Mouse (Mus musculus) kidney, adult 18-20 months (tissue): ENCODE measurements around the gene Dnah2.

Experiments
- DNase-seq: peaks from one replicate; pipeline ENCODE4 v3.0.0; 2021

Gene Dnah2

DNA sequence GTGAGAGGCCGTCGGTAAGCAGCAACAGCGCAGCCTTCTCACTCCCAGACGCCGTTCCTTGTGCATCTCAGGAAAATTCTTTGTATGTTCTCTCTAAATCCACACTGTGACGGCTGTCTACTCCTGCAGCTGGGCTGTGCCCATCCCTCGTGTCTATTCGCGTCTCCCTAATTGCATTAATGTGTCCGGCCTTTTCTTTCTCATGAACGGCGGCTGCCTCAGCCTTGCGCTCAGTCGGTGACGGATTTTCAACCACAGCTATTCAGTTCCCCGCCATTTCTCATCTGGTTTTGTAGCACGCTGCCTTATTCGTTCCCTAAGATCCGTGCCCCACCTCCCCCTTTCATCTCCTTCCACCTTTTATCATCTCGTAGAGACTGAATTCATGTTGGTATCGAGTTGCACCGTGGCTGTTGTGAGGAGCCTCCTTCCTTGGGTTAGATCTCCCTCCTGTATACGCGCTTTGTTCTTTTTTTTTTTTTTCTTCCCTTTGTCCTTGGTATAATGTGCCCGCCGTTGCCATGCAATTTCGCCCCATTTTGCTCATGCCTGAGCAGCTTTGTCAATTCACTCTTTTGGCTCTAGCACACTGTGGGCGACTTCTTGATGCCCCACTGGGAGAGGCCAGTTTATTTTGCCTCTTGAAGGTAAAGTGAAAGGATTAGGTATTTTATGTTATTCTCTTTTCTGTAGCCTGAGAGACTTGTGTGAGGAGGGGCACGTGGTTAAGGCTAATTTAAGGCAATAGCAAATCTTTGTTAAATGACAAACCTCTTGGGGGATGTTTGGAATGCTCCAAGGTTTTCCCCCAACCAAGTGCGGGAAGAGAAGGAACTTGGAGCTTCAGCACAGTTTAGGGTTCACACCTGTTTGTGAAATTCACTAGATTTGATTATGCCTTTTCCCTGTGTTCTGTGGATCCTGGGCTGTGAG, 21.5 kb downstream of the Dnah2 start:
- DNase-seq = no peak

GRCm38 (mm10) chr11:69526631-69527030, 22.3 kb downstream of the Dnah2 start:
- no peak for DNase-seq

DNA sequence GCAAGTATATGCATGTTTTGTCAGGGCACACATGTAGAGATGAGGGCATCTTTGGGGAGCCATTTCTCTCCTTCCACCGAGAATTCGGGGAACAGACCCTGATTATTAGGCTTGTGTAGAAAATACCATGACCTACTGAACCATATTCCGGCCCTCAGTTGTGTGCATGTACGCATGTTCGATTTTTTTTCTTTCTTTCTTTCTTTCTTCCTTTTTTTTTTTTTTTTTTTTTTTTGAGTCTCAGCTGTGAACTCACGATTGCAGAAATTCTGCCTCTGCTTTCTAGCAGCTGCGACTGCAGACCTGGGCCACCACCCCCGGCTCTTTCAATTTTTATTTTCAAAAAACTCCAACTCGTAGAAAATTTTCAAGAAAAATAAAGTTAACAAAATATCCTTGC, 23.2 kb downstream of the Dnah2 start:
- no peak for DNase-seq

- DNase-seq = no peak
Measured at GRCm38 (mm10) chr11:69523651-69524050, 25.3 kb downstream of the Dnah2 start.

GRCm38 (mm10) chr11:69521526-69522149, 27.3 kb downstream of the Dnah2 start:
- no peak for DNase-seq

GRCm38 (mm10) chr11:69519976-69520375, 28.9 kb downstream of the Dnah2 start:
- DNase-seq = no peak

GRCm38 (mm10) chr11:69516661-69517060, 32.2 kb downstream of the Dnah2 start:
- no peak for DNase-seq

- DNase-seq = no peak
Measured at GRCm38 (mm10) chr11:69516151-69516640, 32.7 kb downstream of the Dnah2 start.

DNA sequence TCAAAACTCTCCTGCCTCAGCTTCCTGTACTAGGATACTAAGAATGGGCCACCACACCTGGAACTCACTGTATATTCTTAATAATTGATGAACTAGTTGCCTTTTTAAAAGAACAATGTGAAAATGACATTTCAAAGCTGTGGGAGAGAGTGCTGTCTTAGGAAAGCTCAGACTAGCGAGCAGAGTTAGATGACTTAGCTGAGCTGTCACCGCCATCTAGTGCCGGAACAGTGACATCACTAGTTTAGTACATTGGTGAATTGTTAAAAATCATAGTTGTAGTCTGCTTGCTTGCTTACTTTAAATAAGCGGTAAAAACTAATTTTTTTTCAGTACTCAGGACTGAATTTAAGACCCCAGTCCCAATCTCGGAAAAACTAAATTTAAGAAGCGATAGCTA, 35.1 kb downstream of the Dnah2 start:
- peak; percentile 33 for DNase-seq

DNA sequence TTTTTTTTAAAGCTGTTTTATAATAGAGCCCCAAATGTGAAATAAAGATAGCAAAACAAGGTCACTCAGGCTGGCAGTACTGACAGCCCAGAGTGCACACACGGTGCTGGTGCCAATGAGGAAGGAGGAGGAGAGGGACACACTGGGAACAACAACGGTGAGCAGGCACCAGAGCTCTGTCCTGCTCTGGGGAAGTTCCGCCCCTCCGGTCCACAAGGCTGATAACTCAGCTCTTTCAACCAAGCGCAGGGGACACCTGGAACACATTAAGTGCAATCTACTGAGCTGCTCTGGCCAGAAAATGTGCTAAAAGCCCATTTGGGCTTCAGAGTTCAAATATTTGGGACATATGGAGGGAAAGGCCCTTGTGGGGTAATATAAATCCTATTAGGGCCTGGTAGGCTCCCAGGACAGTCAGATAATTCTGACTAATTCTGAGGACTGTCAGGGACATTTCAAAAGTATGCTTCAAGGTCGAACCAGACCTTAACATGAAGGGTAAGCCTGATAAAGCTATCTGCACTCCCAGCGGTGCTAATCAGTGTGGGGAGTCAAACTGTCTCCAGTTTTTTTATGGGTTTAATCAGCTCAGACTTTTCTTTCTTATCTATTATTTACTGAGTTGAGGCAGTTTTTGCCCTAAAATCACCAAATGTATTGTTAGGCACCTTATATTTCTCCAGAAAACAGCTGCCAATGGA, 38.0 kb downstream of the Dnah2 start:
- no peak for DNase-seq

- DNase-seq = no peak
Measured at GRCm38 (mm10) chr11:69503863-69504280, 45.0 kb downstream of the Dnah2 start.

- no peak for DNase-seq
Measured at GRCm38 (mm10) chr11:69501555-69501954, 47.4 kb downstream of the Dnah2 start.

DNA sequence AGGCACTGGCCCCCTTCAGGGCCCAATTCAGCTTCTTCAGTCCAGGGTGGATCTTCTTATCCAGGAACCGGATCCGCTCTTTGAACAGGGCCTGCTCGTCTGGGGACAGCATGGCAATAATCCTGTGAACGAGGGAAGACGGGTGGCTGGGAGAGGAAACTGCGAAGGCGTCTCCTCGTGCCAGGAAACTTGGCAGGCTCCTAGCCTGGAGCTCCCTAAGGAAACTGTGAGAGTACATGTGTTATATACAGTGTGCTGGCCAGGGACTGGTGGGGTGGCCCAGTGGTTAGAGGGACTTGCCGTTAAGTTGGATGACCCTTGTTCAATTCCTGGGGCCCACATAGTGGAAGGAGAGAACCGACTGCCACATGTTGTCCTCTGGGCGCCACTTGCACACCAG, 49.8 kb downstream of the Dnah2 start:
- no peak for DNase-seq

DNA sequence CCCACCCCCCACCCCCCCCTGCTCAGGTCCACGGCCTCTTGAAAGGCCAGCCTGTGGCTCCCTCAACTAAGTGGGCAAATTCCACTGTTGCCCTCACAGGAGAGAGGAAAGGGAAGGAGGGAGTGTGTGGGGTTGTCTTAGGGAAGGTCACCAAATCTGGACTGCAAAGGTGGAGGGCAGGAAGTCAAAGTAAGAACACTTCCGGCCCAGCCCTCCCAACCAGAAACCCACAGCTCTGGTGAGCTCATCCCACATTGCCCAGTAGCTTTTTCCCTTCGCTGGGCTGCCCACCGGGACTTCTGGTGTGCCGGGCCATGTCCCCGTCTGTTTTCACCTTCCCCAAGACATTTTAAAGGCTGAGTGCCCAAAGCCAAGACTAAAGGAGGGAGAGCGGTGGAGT, 57.2 kb downstream of the Dnah2 start:
- DNase-seq = no peak

GRCm38 (mm10) chr11:69490898-69491297, 58.0 kb downstream of the Dnah2 start:
- no peak for DNase-seq

GRCm38 (mm10) chr11:69487474-69487873, 61.4 kb downstream of the Dnah2 start:
- DNase-seq = no peak

DNA sequence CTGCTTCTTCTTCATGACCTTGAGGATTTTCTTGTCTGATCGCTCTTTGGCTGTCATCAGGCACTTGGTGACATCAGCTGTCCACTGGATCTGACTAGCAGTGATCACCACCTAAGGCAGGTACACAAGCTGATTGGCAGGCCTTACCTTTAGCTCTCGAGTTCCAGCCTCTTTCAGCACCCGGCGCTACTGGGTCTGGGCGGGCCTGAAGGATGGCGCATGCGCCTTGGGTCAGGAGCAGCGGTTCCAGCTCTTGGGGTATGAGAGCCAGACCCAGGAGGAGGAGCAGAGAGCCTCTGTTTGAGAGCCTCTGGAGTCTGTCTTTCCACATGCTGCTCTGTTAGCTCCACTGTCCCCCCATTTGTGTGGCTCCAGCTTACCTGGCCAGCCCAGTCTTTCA, 71.3 kb downstream of the Dnah2 start:
- DNase-seq = no peak

GRCm38 (mm10) chr11:69476802-69477201, 72.1 kb downstream of the Dnah2 start:
- no peak for DNase-seq

- no peak for DNase-seq
Measured at GRCm38 (mm10) chr11:69474737-69475136, 74.2 kb downstream of the Dnah2 start.

- DNase-seq = no peak
Measured at GRCm38 (mm10) chr11:69472687-69473086, 76.2 kb downstream of the Dnah2 start.

- DNase-seq = no peak
Measured at GRCm38 (mm10) chr11:69471491-69471890, 77.4 kb downstream of the Dnah2 start.

DNA sequence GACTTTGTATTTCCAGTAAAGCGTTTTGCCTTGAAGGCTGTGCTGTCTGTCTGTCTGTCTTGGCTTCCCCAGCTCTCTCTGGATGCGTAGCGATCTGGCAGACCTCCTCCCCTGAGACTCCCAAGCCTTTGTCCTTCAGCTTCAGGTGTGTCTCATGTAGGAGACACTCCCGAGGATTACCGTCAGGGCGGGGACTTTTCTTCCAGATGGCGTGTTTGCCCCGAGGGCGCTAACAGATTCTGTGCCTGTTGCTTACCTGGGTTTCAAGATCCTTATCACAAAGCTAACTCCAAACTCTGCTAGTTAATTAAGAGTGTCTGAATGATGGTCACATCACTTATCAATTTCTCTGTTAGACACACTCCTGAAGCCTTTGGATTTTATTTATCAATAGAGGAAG, 79.6 kb downstream of the Dnah2 start:
- DNase-seq = no peak

GRCm38 (mm10) chr11:69463996-69464395, 84.9 kb downstream of the Dnah2 start:
- DNase-seq = no peak

- DNase-seq = no peak
Measured at GRCm38 (mm10) chr11:69461568-69461967, 87.3 kb downstream of the Dnah2 start.
